Mouse (Mus musculus) right cerebral cortex, postnatal 10 days (tissue): ENCODE measurements around the gene Them5.
A peak's percentile ranks its signal among the peaks of the same experiment; 100 is the strongest.

Experiments
- DNase-seq, 2 experiments: peaks; one replicate each; pipeline ENCODE4 v3.0.0; 2021; ENCODE audit warnings: low spot score in 2 of 2

Gene Them5

DNA sequence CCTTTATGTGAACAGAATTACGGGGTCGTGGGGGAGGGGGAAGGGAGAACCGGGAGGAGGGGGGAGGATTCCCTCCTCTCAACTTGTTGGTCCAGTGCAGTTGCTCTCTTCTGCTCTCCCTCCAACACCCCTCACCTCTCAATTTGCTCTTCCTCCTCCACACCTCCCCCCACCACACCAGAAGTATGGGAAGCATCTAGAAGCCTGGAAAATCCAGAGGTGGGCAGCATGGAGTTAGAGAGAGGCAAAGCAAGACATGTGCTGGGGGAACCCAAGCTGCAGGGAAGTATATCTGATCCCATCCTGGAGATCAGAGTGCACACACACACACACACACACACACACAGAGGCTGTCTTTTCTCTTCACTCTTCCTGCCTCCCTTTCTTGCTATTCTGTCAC lies 30.1 kb downstream of the Them5 start:
- DNase-seq, result no peak

DNA sequence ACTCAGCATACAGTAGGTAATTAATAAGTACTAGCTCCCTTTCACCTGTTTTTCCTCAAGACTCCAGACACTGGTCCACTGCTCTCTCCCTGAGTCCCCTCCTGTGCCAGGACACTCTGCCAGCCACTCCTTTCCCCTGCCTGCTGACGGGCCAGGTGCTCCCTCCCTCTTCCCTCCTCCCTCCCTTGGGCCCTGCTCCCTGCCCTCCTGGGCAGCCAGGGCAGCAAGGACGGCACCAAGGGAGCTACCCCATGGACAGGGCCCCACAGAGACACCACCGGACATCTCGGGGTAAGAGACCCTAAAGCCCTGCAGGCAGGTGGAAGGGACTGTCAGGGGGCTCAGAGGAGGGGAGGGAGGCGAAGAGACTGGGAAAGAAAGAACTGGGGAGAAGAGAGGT lies 30.7 kb downstream of the Them5 start, which contains the start of gene Rorc:
Gene Rorc (plus strand): TSS at position 154 of the 400 bp plus-strand sequence.
- no peak for DNase-seq

DNA sequence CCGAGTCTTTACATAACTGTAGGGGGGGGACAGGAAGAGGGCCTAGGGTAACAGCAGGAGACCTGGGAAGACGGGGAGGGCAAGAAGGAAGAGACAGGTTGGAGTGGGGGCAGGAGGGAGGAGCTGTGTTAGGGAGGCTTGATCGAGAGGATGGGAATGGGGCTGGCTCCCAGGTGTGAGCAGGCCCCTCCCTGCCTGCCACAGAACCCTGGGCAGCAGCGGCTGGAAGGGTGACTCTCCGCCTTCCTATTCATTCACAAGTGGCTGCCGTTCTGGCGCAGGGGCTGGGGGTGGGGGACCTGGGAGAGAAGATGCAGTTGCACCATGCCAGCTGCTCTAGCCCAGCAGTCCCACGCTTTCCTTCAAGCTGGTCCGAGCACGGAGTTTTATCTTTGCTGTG lies 31.2 kb downstream of the Them5 start:
- peak; percentile 36 to 41 for DNase-seq

DNA sequence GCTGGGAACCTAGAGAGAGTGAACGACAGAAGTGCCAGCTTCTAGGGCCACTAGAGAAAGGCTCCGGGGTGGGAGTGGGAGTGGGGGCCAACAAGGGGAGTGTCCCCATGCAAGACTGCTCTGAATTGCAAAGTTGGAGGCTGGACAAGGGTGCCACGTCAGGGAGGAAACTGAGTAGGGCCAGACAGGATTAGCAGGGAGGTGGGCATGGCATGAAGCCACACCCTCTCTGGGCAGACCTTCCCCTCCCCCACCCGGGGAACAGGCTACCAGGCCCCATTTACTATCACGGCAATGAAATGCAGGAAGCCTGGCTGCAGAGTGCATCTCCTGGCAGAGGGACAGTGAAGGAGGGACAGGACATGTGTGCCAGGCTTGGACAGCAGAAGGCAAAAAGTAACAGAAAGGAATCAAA lies 31.7 kb downstream of the Them5 start:
- DNase-seq, result no peak

DNA sequence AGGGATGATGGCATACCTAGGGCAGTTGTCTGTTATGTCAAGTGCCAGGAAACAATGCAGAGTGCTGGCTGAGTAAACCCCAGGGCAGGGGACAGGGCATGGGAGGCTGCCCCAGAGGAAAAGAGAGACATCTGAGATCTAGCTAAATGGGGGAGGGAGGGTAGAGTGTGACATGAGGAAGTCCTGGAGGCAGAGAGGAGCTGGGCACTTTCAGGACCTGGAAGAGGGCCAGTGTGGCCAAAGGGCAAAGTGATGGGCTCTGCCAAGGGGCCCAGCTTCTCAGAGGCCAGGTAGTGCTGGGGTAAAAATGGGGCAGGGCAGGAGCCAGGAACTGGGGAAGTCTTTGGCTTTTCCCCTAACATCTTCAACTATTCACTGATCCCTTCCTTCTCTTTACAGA lies 32.7 kb downstream of the Them5 start:
- no peak for DNase-seq

DNA sequence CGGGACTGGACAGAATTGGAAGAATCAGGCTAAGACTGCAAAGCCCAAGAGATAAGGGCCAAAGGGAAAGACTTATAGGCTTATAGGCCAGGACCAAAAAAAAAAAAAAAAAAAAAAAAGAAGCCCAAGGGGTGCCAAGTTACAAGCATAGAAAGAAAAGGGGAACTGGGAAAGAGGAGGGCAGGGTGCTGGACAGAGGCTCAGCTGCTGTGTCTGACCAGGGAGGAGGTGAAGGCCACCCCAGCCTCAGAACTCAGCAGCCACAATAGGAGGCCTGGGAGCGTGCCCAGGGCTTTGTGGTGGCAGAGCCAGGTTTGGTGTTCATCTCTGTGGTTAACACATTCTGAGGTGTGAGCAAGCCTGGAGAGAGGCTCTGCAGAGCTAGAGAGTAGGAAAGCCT lies 33.2 kb downstream of the Them5 start:
- DNase-seq, result no peak

DNA sequence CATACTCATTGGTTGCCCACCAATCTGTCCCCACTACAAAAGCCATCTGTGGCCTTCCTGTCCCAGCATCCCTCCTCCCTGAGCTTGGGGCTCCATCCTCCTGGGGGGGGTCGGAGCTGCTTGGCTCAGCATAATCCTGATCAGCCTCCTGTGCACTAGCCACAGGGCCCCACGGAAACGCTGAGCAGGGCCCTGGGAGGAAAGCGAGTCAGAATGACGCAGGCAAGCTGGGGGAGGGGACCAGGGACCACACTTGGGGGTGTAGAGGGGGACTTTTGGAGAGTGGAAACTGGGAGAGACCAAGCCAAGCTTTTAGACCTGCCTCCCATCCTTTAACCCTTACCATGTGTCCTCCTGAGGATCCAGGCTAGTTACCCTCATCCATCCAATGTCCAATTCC lies 34.0 kb downstream of the Them5 start:
- DNase-seq, result no peak

DNA sequence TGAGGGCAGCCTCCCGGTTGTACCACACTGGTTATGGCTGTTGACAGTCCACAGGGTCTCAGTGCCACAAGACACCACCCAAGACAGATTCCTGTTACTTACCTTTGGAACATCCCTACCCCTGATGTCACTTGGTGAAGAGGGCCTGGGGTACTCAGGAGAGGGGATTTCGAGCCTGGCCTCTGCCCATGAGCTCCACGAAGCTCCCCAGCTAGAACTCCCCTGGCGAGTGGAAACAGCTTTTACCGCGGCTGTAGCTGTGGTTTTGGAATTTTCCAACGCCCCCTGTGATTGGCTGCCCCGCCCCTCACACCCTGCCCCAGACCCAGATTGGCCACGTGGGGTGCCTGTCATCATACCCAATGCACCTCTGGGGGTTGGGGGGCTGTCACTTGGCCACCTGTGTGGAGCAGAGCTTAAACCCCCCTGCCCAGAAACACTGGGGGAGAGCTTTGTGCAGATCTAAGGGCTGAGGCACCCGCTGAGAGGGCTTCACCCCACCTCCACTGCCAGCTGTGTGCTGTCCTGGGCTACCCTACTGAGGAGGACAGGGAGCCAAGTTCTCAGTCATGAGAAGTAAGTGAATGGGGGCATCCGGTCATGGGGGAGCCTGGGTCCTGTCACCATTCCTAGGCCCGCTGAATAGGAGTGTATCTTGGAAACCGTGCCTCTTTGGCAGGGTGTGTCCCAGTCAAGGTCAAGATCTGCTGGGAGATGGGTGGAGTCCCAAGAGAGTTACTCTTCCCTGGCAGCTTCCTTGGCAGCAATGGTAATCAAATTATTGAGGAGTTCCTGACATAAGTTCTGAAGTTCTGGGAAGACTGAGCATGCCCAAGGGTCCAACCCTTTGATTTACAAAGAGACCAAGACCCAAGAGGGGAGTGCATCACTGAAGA lies 35.4 kb downstream of the Them5 start:
- no peak for DNase-seq

DNA sequence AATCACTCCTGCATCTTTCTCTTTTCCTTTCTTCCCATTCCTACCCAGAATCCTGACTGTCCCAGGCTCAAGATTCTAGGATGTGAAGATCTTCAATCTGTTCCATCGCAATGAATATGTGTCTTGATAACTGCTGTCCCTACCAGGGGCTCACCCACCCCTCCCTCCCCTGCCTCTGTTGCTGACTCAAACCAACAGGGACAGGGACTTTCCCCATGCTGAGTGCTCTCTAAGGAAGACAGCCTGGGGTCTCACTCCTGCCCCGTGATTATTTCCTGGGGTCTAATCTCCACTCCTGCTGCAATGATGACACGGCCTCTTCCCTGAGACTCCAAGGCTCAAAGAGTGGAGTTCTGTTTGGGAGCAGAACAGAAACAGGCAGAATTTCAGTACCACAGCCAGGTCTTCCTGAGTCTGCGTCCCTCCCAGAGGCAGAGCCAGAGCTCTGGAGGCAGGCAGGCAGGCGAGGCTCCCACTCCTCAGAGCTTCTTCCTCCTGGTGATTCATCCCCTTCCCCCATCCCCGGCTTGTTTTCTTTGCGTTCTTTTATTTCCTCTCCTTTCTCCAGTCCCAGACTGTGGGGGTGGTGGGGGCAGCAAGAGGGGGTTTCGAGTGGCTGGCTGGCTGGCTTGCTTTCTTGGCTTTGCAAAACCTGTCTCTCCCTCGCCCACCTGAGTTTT lies 38.1 kb downstream of the Them5 start:
- no peak for DNase-seq

DNA sequence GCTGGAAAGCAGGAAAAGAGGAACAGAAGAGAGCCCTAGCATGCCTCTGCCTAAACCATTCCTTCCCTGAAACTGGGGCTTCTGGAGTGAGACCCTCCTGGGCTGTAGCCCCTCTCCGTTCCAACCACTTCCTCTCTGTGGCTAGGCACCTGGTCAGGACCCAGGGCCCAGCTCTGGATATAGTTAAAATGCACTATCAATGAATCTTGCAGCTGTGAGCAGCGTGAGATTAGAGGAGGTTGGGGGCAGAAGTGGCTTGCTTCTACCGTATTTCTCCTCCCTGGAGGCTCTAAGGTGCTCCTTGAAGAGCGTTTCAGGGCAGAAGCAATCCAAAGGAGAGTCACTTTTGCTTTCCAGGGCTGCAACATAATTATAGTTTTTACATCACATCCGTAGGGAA lies 40.4 kb downstream of the Them5 start:
- DNase-seq, result no peak

DNA sequence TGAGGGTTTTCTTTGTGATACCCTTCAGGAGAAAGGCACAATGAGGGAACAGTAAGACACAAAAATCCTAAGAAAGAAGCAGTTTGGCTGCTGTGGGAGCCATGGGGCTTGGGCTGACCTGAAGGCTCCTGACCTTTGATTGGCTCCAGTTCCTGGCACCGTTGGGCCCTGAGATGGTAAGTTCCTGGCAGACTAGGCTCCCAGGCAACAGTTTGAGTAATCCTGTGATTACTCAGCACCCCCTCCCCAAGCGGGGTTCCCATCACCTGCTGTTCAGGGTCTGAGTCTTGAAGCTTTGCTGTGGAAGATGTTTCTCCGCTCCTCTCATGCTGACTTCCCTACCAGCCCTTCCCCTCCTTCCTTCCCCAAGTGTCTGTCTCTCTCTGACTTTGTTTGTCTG lies 41.6 kb downstream of the Them5 start:
- DNase-seq, result no peak

DNA sequence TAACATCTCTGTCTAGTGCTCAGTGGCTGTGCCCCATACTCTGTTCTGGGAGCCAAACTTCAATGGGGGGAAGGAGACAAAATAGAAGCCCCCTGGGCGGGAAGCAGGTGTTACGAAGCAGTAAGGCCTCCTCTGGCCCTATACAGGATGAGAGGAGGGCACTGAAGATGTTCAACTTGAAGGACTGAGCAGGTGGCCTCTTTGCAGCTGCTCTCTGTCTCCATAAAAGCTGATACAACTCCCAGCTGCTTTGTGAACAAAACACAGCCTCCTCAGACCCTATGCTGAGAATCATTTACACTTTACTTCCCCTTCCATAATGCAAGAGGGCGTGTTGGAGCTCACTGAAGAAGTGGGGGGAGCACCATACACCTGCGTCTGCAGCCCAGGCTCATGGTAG lies 44.8 kb downstream of the Them5 start:
- no peak for DNase-seq

DNA sequence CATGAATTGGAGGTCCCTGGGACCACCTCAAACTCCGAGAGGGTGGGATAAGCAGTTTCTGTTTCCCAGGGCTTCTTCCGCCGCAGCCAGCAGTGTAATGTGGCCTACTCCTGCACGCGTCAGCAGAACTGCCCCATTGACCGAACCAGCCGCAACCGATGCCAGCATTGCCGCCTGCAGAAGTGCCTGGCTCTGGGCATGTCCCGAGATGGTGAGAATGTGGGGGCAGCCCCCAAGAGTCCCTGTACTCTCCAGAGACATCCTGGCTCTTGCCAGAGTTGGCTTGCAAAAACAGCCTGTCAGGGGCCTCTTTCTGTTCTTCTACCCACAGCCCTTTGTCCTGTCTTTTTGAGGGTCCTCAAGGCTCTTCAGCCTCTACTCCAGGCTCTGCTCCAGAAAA lies 45.5 kb downstream of the Them5 start:
- DNase-seq, result no peak

DNA sequence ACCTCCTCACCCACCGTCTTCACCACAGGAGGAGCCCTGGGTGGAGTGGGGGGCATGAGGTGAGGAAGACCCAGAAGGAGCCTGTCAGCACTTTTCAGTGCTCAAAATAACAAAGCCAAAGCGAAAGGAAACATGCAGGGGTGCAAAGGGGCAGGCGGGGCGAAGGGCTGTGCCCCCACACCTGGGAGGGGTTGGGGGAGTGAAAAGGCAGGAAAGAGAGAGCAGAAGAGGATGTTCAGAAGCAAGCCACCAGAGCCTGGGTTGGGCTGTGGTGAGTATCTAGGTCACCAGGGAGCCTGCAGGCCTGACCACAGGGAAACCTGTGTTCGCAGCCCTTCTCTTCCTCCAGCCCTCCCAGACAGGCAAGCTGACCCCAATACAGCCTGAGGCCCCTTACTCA lies 46.1 kb downstream of the Them5 start:
- no peak for DNase-seq

DNA sequence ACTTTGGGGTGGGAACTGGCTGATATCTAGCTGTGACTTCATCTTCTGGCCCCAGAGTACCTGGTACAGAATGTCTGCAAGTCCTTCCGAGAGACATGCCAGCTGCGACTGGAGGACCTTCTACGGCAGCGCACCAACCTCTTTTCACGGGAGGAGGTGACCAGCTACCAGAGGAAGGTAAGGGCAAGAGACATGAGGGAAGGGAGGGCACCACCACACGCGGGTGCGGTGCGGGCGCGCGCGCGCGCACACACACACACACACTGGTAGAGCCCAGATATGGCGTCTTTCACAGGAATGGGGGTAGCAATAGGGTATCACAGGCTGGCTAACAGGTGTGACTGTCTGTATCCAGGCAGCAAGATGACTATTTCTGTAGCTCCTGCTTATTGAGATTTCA lies 47.5 kb downstream of the Them5 start:
- no peak for DNase-seq

DNA sequence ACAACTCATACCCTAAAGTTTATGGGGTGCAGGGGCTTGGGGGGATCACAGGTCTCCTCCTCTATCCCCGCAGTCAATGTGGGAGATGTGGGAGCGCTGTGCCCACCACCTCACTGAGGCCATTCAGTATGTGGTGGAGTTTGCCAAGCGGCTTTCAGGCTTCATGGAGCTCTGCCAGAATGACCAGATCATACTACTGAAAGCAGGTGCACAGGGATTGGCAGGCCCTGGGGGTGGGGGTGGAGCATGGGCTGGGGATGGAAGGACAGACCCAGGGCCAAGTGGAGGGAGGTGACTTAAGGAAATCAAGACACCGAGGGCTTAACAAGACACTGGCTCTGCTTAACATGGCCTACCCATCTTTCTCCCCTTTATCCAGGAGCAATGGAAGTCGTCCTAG lies 49.1 kb downstream of the Them5 start:
- no peak for DNase-seq

DNA sequence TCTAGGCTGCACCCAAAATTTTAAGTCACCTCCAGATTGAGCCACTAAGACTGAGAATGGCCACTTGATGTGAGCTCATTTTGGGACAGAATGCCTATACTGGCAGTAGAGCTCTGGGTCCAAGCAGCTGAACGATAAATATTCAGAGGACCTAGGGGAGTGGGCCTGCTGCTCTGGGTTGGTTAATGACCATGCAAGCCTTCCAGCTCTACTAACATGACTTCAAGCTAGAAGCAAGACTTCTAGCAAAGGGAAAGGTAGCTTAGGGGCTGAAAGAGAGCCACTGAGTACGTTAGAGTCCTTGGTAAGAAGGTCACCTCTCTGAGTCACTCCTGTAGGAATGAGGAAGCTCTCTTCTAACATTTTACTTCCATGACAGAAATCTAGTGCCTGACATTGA lies 50.2 kb downstream of the Them5 start:
- no peak for DNase-seq

DNA sequence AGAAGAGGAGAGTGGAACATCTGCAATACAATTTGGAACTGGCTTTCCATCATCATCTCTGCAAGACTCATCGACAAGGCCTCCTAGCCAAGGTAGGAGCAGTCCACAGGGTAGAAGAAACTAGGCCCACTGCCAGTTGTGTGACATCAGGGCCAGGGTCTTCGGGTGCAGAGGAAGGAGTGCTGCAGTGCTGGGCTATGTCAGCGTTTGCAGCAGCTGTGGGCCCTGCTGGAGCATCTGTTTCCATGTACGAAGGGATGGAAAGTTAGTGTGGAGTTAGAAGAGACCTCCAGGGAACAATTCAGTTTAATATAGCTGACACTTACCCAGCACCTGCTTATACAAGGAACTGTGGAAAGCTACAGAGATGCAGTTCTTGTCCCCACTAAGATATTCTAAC lies 51.1 kb downstream of the Them5 start:
- no peak for DNase-seq

DNA sequence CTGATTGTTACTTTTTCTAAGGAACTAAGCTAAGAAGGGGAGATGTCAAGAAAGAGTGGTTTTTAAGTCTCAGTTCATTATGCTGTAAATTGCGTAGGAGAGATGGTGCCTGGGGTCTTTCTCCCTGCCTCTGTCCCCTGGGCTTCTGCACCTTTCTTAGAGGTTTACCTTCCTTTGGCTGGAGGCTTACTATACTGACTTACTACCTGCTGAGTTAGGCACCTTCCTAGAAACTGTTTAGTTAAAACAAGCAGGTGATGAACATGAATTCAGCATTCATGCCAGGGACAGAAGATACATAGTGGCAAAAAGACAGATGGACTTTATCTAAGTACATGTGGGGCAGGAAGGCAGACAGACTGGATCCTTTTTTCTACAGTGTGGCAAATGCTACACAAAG lies 54.4 kb downstream of the Them5 start:
- no peak for DNase-seq

DNA sequence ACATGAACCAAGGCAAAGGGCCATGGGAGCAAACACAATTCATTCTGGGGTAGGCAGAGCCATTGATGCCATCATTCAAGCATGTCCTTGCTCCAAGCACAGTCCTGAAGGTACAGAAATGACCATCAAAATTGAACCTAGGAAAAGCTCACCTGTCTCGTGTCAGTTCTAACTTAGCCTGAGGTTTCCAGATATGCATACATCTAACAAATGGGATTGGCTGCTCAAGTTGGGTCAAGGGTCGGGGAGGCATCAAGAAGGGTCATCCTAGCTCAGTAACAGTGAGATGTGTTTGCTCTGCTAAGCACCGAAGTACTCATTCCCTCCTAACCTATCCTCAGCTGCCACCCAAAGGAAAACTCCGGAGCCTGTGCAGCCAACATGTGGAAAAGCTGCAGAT lies 55.0 kb downstream of the Them5 start:
- no peak for DNase-seq
